Mouse (Mus musculus) kidney, postnatal 10 days (tissue): ENCODE measurements around the gene Dclk1.

Experiments
- DNase-seq: peaks from one replicate; pipeline ENCODE4 v3.0.0; 2021; ENCODE audit warnings: mixed read lengths

Gene Dclk1

DNA sequence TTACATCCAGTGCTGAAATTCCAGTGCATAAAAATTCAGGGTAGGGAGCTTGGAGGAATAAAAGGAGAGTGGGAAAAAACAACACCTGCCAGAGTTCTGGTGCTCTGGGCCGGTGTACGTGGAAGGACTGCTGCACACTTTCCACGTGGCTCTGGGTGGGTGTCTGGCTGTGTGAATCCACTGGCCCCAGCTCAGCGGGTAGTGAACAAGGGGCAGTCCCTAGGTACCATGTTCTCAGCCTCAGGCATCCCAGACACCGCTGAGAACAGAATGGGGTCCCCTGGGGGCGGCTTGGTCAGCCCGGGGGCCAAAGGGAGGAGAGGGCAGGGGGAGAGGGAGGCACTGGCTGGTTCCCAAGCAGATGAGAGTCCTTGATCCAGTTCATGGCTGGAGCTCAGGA lies 164.5 kb downstream of the Dclk1 start:
- DNase-seq = no peak

DNA sequence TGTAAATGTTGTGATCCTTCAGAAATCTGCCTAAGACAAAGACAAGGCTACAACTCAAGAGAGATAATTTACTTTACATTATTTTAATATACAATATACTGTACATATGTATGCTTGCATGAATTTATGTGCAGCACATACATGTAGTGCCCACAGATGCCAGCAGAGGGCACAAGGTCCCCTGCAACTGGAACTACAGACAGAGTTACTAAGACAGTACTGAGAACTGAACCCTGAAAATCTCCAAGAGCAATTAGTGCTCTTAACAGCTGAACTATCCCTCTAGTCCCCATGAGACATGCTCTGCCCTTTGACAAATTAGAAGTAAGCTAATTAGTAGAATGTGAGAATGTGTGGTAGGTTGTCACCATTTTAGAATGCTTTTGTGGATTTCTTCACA lies 169.4 kb downstream of the Dclk1 start:
- no peak for DNase-seq

DNA sequence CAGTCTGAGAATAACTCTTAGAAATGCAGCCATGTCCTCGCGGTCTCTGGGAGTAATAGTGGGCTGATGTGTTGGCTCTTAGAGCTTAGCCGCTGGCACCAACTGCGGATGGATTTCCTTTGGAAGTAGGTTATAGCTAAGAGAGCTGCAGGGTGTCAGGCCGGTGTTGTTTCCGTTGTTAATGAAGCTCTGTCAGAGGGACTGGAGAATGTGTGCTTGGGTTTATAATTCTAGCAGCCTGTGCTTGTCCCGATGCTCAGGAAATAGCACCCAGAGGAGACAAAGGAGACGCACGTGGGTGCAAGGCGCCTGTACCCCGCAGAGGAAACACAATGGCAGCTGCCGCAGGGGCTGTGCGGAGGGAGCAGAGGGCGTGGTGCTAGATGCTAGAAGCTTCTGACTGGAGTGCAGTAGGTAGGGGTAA lies 173.4 kb downstream of the Dclk1 start:
- DNase-seq = peak; percentile 13

- no peak for DNase-seq
Measured at GRCm38 (mm10) chr3:55418845-55419244, 176.7 kb downstream of the Dclk1 start.

DNA sequence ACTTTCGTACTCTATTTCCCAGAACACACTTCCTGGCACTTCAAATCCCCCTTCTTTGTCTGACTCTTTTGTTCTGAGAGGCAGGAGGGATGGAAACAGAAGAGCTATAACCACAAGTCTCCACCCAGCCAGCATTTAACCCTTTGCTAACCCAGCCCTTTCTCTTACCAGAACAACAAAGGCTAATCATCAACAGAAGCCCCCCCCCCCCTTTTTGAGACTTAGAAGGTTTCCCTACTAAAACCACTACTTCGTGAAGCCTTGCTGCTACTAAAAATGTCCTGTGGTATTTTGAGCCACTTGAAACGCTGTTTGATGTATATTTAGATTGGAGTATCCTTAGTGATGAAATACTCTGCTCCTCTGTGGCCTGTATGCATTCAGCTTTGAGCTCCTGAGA lies 177.2 kb downstream of the Dclk1 start:
- DNase-seq = no peak

DNA sequence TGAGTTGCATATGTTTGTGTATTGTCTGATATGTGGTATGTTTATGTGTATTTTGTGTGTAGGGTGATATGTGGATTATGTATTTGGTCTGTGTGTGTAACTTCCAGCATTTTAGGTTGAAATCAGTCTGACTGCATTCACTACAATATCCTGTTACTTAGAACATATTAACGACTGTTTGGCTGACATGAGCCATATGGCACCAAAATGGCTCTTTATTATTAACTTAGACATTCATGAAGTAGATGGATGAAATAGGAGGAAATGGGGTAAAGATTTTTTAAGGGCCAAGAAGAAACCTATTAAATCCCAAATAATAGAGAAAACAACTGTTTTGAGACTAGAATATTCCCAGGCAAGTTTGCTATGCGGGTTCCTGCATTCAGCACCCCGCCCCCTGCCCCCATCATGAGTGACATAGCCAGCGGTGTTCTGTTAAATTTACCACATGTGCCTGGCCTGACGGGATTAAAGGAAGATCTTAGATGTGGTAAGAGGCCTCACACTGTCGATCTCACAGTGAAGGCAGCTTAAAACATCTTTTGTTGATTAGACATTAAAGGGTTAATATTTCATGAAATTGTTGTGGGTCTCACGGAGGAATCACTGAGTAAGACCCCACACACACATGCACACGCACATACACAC lies 178.4 kb downstream of the Dclk1 start:
- DNase-seq = peak; percentile 27

DNA sequence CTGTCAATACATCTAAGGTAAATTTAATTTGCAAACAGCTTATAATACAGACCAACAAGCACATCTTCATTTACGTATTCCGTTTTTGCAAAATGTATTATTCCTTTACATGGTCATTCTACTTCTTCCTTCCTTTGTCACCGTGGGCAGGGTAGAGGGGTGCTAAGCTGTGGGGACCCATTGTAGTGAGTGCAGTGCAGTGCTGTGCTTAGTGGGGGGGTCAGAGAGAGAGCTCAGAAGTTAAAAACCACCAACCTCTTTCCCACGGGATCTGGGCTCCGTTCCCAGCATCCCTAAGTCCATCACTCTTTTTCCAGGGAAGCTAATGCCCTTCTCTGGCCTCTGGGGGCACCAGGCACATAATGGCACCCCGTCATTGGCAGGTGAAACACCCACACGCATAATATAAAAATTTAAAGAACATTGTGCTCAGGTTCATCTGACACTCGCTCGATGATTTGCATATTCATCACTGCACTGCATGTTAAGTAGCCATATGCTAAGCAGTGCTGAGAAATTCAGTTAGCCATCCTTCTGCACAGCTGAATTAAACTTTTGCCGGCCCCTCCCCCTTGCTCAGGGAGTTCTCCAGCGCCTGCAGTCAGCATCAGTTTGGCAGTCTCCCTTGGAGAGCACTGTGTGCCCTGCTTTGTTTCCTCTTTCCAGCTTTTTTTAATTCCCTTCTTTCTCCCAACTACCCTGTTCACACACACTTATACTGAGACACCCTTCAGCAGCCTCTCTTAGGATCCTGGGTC lies 181.7 kb downstream of the Dclk1 start:
- peak; percentile 31 for DNase-seq

DNA sequence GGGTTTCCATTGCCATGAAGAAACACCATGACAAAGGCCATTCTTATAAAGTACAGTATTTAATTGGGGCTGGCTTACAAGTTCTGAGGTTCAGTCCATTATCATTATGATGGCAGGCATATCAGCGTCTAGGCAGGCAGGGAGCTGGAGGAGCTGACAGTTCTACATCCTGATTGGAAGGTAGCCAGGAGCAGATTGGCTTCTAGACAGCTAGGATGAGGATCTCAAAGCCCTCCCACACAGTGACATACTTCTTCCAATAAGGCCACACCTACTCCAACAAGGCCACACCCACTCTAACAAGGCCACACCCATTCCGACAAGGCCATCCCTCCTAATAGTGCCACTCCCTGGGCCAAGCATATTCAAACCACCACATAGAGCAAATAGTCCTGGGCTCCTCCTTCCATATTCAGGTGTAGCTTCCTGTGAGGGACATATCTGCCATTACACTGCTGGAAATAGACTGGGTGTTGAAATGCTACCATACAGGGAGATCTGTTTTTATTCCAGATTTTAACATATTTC lies 187.9 kb downstream of the Dclk1 start:
- no peak for DNase-seq

- DNase-seq = no peak
Measured at GRCm38 (mm10) chr3:55431223-55431622, 189.1 kb downstream of the Dclk1 start.

GRCm38 (mm10) chr3:55434276-55434675 lies 192.1 kb downstream of the Dclk1 start:
- DNase-seq = no peak

DNA sequence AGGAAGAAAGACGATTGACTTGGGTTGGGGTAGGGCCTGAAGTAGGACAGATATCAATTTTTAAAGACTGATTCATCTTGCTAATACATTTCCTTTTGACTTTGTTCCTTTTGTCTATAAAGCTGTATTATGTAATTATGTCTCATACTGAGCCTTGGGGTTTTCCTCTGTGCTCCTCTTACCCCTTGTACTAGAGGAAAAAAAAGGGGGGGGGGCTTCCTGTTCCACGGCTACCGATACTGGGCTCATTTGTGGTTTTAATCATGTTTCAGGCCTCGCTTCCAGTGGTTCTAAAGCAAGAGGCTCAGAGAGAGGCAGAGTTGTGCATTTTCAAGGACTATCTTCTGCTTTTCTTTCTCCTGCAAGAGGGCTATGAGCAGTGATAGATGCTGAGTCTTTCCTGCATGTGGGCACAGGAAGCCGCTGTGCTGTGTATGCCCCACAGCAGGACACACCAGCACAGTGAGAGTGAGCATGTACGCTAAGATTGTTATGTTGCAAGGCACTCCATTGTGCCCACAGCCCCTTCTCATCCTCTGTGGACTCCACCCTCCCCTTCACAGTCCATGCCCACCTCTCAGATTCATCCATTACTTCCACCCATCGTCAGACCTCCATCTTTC lies 196.8 kb downstream of the Dclk1 start:
- no peak for DNase-seq

DNA sequence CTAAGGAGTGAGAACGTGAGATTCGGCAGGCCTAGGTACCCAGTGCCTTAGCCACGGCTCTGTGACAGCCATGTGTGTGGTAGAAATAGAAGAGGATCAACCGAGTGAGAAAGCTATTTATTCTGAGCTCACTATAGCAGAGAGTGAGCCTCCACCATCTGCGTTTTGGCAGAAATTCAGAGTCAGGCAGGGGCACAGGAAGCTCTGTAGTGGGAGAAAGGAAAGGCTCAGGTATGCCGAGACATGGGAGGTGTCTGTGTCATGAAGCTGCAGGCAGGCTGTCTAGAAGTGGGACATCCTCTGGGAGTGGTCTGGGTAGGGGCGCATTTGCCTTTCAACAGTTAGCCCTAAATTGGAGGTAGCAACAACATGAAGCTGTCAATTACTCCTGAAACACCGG lies 198.2 kb downstream of the Dclk1 start:
- DNase-seq = no peak

DNA sequence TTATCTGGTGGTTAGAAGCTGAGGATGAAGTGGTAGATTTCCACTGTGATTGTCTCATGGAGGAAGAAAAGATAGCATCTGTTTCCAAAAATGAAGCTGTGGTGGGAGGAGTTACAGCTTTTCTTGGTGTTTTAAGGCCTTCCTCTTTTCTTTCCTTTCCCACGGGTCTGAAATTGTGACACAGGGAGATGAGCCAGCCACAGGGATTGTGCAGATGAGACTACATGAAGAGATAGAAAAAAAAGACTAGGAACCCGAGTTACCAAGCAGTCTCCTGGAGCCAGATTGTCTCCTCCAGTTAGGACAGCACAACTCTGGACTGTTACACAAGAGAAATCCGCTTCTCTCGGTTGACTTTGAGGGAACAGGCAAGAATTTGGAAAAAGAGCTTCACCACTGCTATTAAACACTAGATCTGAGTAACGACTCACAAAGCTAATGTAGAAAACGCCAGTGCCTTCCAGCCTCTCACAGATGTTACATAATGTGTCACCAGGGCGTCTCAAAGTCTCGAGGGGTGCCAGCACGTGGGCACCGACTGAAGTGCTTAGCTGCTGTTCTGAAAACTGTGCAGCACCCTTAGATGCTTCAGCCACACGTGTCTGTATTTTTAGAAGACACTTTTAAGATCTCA lies 200.0 kb downstream of the Dclk1 start:
- no peak for DNase-seq

- no peak for DNase-seq
Measured at GRCm38 (mm10) chr3:55443271-55443670, 201.1 kb downstream of the Dclk1 start.

GRCm38 (mm10) chr3:55443725-55444124 lies 201.6 kb downstream of the Dclk1 start:
- no peak for DNase-seq

DNA sequence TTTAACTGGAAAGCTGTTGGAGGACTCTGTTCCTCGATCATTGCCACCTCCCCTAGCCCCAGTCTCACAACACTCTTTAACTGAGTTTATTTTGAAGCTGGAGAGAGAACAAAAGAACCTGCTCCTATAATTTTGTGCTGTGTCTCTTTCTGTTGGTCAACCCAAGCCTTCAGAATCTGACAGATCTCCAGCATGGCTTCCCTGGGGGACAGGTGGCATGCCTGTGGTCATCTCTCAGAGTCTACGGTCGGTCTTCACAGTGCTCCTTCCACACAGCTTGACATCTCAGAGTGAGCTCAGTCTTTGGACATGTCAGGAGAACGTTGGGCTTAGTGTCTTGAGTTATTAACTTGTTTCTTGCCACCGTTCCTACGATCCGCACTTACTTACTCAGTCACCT lies 204.5 kb downstream of the Dclk1 start:
- no peak for DNase-seq

- DNase-seq = peak; percentile 14
Measured at GRCm38 (mm10) chr3:55447486-55448460, 205.6 kb downstream of the Dclk1 start.

DNA sequence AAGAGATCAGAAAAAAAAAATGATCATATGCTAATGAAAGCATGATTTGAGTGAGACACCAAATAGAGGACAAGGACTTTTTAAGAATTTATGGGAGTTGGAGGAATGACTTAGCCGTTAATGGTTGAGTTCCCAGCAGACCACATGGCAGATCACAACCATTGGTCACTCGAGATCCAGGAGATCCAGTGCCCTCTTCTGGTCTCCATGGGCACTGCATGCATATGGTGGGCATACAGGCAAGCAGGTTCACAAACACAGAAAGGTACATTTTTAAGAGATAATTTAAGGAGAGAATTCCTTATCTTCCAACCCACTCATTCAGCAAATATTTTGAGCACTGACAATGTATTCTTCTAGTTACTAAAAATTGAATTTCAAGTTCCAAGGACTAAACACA lies 207.0 kb downstream of the Dclk1 start:
- no peak for DNase-seq

DNA sequence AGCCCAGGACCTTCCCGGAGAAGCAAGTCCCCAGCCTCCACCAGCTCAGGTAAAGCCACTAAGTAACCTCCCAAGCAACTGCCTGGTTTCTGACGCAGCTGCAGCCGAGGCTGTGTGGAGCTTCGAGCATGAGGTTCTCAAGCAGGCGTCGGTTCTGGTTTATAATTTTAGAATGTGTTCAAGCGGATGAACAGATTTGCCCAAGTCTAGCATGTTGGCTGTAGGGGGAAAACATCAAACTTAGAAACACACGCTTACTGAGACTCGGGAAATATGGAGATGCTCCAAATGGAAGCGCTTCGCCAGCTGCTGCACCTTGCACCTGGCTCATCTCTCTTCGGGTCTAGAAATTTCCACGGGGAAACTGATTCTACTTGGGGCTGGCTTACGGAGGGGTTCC lies 208.9 kb downstream of the Dclk1 start:
- no peak for DNase-seq

- DNase-seq = no peak
Measured at GRCm38 (mm10) chr3:55451877-55452276, 209.7 kb downstream of the Dclk1 start.

GRCm38 (mm10) chr3:55452464-55452863 lies 210.3 kb downstream of the Dclk1 start:
- DNase-seq = no peak

- no peak for DNase-seq
Measured at GRCm38 (mm10) chr3:55461092-55461491, 218.9 kb downstream of the Dclk1 start.
